Mouse (Mus musculus) bone marrow, adult 2 months (tissue): Measurements from ENCODE around the gene Specc1l. TPM values are rescaled to one million over a fixed set of nuclear protein-coding genes. Genes with fewer than 3 reads are reported as not detected.

Experiments used
- H3K27ac ChIP-seq: fragments of 200-500 bp; 2 replicates; pipeline ENCODE4 v1.5.1; 2012; ENCODE audit warnings: low read depth, mild to moderate bottlenecking, control low read depth, inconsistent platforms, low read length; ENCODE audit not compliant: control insufficient read depth, poor library complexity, insufficient read depth
- H3K4me1 ChIP-seq: fragments of 200-500 bp; 2 replicates; pipeline ENCODE4 v1.6.1; 2011; ENCODE audit warnings: low read length; ENCODE audit not compliant: control insufficient read depth, insufficient read depth
- H3K4me3 ChIP-seq: fragments of 200-500 bp; replicated peaks from 2 replicates; pipeline ENCODE3; 2011; ENCODE audit warnings: mild to moderate bottlenecking, low read depth, low read length, control low read depth; ENCODE audit not compliant: control insufficient read depth
- CTCF ChIP-seq: fragments of 200-500 bp; IDR thresholded peaks from 2 replicates; pipeline ENCODE4 v1.5.1; 2011; ENCODE audit warnings: low read length, control low read depth; ENCODE audit not compliant: control insufficient read depth, insufficient read depth
- POLR2A ChIP-seq: fragments of 200-500 bp; IDR thresholded peaks from 2 replicates; pipeline ENCODE4 v1.6.1; 2011; ENCODE audit warnings: low read depth, mild to moderate bottlenecking, control low read depth, low read length, borderline replicate concordance; ENCODE audit not compliant: control insufficient read depth
- WGBS: fragments of 180-500 bp; shearing (Covaris S2); methylation state at CpG from one replicate; pipeline ENCODE4 v1.1.7; 2018; 5-methylcytosine and 5-hydroxymethylcytosine counted together
- polyA plus RNA-seq: library from polyadenylated mRNA; stranded (reverse); fragments of >200 nt; gene quantifications from 2 replicates; pipeline ENCODE4 v1.2.4, GENCODE M21; 2011; ENCODE audit warnings: low replicate concordance; ENCODE audit not compliant: missing spikeins, insufficient read depth, insufficient read length

The Specc1l gene
- polyA plus RNA-seq, result 6.8 and 10.4 TPM in 2 replicates

DNA sequence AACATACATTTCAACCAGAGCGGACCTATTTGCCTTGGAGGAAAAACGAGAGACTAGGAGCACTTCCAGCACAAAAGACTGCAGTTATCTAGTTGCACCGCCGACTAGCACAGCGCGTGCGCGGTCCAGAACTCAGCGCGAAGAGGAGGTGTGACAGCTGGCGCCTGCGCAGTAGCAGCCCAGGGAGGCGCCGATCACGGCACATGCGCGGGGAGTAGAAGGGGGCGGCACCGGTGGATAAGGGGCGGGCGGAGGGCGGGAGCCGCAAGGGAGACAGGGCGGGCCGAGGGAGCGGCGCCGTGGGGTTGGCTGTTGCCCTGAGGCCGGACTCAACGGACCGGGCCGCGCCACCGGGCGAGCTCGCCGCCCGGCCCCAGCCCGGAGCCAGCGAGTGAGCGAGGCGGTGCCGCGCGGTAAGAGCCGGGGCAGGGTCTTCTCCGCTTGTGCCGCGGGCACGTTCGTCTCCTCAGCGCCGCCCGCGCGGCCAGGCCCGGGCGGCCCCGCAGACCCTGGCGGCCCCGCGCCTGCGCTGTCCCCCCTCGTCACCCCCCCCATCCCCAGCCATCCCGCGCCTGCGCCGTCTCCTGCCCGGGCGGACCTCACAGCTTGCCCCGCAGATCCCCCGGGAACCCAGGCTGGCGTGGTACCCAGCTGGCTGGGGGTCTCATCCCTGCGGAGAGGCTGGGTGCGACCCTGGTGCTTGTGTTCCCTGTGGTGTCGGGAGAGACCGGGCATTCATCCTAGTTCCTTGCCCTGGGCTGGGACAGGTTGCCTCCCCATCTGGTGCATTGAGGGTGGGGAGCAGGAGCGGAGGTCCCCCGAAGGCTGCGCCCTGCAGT is at the start of gene Specc1l:
TSS of gene Specc1l (plus strand) at position 267 of the 839 bp plus-strand sequence.
- Histone ChIP-seq H3K27ac (peak within 1 kb of the TSS; percentile 89), H3K4me1 (no peaks in the 10 kb centered on the region), H3K4me3 (peak within 1 kb of the TSS; percentile 71)
- TF ChIP-seq POLR2A (peak; percentile 79; the same call in 1 of the 2 replicates), CTCF (no peak; the same call in 1 of the 2 replicates)
- WGBS, result under 1% methylated on average over 78 of the region's 80 CpGs

DNA sequence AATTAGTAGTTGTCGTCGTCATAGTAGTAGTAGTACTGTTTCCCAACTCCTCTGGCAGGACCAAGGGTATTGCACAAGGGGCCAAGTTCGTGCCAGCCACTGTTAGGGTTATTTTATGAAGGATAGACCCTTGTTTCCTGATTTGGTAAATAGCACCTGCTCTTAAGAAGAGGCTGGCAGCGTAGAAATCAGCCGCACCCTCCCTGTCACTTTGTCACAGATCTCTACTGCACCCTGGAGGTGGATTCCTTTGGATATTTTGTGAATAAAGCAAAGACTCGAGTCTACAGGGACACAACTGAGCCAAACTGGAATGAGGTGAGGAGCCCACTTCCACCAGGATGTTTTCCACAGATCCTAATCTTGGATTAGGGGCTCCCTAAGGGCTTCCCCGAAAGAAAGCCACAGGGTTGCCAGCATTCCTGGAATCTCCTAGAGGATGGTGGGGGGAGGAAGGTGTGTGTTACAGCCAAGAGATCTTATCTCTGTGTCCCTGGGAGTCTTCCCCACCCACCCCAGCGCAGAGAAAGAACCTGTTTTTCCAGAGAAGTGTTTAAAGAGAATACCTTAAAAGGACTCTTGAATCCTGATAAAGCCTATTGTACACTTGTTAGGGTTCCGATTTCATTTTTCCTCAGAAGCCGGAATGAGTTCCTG is 45.9 kb upstream of the Specc1l start:
- WGBS, result 56% methylated on average over 10 of the region's 10 CpGs
- no peak for TF ChIP-seq CTCF
- no peak for TF ChIP-seq POLR2A
- Histone ChIP-seq H3K27ac (no peak overlapping the region), H3K4me3 (no peak overlapping the region), H3K4me1 (no peaks in the 10 kb centered on the region)

DNA sequence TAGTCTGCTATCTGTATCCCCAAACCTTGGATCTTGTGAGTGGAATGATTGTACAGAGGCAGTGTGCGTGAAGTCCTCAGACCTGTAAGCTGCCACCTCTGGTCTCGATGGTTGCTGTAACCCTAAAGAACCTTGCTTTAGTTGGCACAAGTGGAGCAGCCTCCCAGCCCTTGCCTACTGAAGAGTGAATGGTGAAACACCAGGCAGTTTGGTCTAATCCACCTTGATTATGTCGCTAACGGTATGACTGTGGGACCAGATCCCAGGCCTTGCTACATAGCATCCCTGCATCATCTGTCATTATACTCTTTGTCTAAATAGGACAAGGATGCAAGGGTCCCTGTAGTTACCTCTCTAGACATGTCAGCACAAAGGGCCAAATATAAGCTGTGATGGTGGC is 45.3 kb upstream of the Specc1l start:
- TF ChIP-seq POLR2A, result no peak
- WGBS, result 89% methylated on average over 4 of the region's 4 CpGs
- no peaks in the 10 kb centered on the region for H3K4me1 ChIP-seq
- H3K4me3 ChIP-seq, result no peak overlapping the region
- no peak overlapping the region for H3K27ac ChIP-seq

DNA sequence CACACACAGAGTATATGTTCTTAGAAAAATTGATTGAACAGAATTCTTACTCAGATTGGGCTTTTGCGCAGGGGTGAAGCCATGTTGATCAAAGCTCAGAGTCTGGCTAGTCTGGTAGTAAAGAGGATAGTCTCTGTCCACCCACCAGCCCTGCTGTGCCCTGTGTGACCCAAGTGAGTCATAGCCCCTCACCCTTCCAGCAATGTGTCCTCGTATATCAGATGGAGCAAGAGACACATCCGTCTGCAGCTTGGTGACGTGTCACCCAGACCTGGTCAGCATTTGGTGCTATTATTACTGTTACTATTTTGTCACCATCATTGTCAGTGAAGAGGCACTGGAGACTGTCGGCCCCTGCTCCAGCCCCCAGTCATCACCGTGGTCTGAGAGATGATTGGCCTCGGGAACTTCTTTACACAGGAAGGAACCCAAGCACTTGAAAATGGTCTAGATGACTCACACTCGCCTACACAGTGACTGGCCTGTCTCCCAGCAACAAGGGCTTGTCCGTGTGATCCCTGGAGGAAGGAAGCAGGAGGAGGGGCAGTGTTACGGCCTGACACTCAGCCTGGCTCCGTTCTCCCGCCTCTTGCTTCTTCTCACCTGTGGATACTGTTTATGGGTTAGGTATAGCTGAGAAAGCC is 41.5 kb upstream of the Specc1l start:
- no peaks in the 10 kb centered on the region for H3K4me1 ChIP-seq
- no peak overlapping the region for H3K4me3 ChIP-seq
- H3K27ac ChIP-seq, result no peak overlapping the region
- TF ChIP-seq POLR2A, result no peak
- TF ChIP-seq CTCF, result no peak
- 38% methylated on average over 12 of the region's 12 CpGs for WGBS

DNA sequence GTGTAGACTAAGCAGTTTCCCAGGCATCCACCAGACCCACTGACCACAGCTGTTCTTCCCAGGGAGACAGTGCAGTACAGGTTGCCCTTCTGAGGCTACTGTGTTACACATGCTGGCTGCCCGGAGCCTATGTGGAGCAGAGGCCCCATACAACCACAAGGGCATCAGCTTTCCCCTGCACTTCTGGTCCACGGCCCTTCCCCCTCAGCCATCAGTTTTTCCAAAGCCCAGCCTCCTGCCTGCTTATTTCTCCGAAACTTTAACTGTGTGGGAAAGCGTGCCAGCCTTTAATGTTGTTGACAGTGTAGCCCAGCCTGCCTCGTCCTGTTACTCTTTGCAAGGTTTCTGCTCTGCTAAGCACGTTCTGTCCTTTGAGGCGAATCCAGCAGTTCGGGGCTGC is 38.8 kb upstream of the Specc1l start:
- Histone ChIP-seq H3K4me1 (no peaks in the 10 kb centered on the region), H3K4me3 (no peak overlapping the region), H3K27ac (no peak overlapping the region)
- no peak for TF ChIP-seq POLR2A
- TF ChIP-seq CTCF, result no peak
- WGBS, result 83% methylated on average over 8 of the region's 8 CpGs

DNA sequence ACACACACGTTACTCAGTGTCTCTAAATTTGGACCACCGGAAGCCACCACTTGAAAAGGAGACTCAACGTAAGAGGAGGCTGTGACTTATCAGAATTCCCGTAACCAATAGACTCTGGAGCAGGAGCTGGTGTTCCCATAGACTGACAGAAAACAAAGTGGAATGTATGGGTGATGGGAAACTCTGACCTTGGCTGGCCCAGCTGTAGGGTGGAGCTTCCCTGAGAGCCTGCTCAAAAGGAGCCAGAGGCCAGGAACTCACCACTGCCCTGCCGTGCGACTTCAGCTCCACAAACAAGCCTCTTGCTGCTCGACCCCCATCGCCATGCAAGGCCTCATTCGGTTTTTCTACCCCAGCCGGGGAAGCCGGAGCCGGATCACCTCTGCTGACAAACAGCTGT is 38.2 kb upstream of the Specc1l start:
- no peak for TF ChIP-seq POLR2A
- TF ChIP-seq CTCF, result no peak
- no peak overlapping the region for H3K4me3 ChIP-seq
- H3K27ac ChIP-seq, result no peak overlapping the region
- WGBS, result 85% methylated on average over 12 of the region's 12 CpGs
- H3K4me1 ChIP-seq, result no peaks in the 10 kb centered on the region

DNA sequence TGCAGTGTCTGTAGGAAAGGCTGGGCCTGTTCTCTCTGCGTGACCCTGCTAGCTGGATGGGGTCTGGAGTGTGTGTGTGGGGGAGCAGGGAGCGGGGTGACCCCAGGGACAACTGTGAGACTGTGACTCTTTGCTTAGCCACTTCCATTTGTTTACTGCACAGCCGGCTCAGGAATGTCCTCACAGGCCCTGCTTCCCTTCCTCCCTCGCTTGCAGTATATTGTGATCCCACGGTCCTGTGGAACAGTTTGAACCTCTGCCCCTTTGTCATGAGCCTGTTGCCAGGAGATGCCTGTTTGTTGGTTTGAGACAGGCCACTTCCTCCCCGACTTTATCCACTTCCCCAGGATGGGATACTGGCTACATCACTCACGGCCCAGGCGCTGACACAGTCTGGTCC is 35.4 kb upstream of the Specc1l start:
- H3K27ac ChIP-seq, result no peak overlapping the region
- H3K4me3 ChIP-seq, result no peak overlapping the region
- 82% methylated on average over 8 of the region's 8 CpGs for WGBS
- TF ChIP-seq CTCF (no peak), POLR2A (no peak)
- H3K4me1 ChIP-seq, result no peaks in the 10 kb centered on the region

DNA sequence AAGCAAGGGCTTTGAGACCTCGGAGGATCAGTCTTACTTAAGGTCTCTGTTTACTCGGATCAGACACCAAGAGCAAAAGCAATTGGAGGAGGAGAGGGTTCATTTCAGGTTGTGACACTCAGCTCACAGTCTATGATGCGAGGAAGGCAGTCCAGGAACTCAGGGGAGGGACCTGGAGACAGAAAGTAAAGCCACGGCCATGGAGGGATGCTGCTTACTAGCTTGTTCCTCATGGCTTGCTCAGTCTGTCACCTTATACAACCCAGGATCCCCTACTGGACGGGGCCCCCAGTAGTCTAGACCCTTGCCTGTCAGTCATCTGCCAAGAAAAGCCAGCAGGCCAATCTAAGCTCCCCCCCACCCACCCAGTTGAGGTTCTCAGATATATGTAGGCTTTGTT is 33.0 kb upstream of the Specc1l start:
- no peak overlapping the region for H3K27ac ChIP-seq
- H3K4me1 ChIP-seq, result no peaks in the 10 kb centered on the region
- 79% methylated on average over 5 of the region's 5 CpGs for whole genome bisulfite sequencing
- no peak for TF ChIP-seq POLR2A
- no peak for TF ChIP-seq CTCF
- no peak overlapping the region for H3K4me3 ChIP-seq
